Mouse (Mus musculus) mesoderm, embryonic 11.5 days (tissue): Measurements from ENCODE around the gene Car6.
A peak's percentile ranks its signal among the peaks of the same experiment; 100 is the strongest.

Experiments
- DNase-seq: peaks from one replicate; pipeline ENCODE4 v3.0.0-alpha.2; 2012; ENCODE audit warnings: low read depth, low spot score

The Car6 gene

DNA sequence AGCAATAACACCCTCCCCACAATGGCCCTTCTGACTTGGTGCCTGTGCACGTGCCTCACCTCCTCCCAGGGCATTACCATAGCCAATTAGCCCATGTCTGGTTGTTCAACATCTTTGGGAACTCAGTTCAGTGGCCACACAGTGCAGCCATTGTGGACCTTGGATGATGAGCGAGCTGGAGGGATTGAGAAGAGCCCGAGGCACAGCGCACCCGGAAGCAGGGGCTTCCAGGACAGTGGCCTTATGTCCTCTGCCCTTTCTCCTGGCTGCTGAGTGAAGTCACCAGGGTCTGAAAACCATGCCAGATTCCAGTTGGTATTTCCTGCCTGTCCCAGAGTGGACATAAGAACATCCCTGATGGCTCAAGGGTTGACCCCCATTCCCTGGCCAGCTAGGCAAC is at the start of gene Car6:
Gene Car6, minus strand, starts transcription at position 101 of the 400 bp plus-strand sequence.
- no peak for DNase-seq

DNA sequence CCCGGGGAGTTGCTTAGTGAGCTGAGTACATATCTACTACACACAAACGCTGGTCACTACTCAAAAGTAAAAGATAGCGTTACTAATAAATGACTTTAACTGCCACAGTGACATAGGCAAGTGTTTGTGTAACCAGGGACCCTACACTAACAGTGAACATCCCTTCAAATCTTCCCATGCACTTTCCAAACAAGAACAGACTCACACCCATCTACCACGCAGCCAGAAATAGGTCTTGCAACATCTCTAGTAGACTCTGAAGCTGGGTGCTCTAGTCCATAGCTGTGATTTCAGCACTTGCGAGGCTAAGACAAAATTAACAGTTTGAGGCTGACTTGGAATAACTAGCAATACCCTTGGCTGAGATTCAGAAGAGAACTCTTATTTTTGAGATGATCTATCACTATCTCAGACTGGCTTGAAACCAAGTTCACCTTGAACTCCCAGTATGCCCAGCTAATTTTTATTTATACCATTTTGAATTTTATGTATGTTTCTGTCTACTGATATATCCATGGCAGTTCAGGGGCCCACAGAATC is 48.7 kb upstream of the Car6 start:
- no peak for DNase-seq

- no peak for DNase-seq
These were observed 47.8 kb upstream of the Car6 start for GRCm38 (mm10) chr4:150248917-150249316.

DNA sequence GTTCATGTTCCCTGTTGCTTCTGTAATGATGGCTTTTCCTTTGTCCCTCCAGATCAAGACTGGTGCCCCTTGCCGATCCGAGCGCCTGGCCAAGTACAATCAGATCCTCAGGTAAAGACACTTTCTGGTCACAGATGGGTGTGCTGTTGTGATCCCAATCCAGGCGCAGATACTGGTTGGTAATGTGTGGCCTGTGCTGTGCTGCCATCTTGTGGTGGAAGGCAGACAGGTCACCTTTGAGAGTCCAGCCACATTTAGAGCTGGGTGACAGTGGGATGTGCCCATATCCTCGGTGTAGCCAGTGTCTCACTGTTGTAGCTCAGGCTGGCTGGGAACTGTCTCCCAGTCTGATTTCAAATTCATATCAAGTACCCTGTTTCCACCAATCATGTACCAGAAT is 46.9 kb upstream of the Car6 start:
- peak; percentile 75 for DNase-seq

- no peak for DNase-seq
These were observed 44.7 kb upstream of the Car6 start for GRCm38 (mm10) chr4:150245876-150246275.

DNA sequence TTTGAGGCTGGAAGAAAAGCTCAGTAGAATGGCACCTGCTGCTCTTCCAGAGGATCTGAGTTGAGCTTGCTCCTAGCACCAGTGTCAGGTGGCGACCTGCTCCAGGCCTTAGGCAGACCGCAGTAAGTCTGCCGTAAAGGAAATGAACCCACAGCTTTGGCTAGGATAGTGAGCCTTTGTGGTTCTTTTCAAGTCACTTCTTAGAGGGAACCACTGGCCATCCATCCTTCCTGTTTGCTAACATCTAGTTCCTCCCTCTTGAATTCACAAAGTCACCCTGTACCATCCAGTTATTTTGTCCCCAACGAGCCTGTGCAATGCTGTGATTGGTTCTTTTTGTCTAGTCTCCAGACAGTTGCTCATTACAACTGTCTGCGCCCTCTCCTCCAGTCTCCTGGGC is 41.6 kb upstream of the Car6 start:
- DNase-seq, result no peak

DNA sequence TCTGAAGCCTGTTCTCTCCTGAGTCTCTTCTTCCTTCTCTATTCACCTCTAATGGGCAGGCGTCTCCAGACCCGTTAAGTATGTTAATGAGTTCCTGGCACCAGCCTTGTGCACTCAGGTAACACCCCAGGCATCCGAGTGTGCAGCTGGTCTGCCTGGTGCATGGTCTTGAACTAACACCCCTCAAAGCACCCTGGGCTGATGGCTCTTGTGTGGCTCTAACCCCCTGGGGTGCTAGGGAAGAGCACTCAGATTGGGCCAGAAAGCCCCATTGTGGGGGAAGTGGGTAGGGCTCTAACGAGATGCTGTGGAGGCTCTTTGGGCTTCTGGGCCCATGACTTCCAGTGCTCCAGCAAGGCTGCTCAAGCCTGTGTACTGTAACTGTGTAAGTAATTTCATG is 40.6 kb upstream of the Car6 start:
- DNase-seq, result no peak

DNA sequence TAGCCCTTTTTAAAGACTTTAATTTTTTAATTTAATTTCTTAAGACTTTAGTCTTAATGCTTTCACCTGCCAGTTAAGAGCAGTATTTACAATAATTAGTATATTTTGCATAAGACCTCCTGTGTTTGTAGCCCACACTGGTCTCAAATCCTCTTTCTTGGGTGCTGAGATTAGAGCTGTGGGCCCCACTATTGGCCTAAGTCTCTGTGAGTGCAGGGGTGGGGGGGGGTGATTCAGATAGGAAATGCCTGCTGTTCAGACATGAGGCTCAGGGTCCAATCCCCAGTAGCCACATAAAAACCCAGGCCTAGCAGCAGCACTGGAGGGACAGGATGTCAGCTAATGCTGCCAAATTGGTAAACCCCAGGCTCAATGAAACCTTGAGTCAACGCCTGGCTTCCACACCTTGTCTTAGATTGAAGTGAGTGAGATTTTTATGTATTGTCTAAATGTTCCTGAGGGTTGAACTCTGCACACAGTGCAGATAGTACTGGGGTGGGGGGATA is 39.3 kb upstream of the Car6 start:
- DNase-seq, result no peak

DNA sequence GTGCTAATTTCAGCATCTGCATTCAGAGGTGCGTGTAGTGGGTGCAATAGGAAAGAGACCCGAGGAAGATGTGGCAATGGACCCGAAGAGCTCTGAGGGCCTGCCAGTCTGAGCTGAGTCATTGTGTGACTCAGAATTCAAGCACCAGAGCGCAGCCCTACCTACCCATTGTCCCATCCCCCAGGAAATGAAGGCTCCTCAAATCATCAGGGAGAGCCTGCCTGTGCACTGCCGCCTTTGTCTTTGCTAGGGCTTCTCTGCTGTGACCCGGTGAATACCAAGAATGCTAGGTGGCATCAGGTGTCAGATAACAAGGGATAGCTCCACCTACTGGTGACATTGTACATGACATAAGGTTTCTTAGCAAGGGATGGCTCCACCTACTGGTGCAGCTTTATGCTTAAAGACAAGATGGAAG is 38.8 kb upstream of the Car6 start:
- peak; percentile 98 for DNase-seq

DNA sequence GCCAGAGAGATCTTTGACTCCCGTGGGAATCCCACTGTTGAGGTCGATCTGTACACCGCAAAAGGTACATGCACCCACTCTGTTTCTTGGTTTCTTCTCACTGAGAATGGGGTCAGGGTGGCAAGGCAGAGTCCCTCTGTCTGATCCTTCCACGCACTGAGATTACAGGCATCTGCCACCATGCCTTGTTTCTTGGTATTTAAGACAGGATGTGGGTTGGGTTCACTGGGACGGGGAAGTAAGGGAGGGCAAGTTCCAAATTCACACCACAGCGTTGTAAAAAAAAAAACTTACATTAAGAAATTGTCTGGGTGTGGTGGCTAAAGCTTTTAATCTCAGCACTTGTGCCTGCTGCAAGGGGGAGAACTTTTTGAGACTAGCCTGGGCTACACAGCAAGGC is 38.4 kb upstream of the Car6 start:
- no peak for DNase-seq

GRCm38 (mm10) chr4:150239087-150239480 is 38.0 kb upstream of the Car6 start:
- no peak for DNase-seq

GRCm38 (mm10) chr4:150238433-150239086 is 37.4 kb upstream of the Car6 start:
- no peak for DNase-seq

DNA sequence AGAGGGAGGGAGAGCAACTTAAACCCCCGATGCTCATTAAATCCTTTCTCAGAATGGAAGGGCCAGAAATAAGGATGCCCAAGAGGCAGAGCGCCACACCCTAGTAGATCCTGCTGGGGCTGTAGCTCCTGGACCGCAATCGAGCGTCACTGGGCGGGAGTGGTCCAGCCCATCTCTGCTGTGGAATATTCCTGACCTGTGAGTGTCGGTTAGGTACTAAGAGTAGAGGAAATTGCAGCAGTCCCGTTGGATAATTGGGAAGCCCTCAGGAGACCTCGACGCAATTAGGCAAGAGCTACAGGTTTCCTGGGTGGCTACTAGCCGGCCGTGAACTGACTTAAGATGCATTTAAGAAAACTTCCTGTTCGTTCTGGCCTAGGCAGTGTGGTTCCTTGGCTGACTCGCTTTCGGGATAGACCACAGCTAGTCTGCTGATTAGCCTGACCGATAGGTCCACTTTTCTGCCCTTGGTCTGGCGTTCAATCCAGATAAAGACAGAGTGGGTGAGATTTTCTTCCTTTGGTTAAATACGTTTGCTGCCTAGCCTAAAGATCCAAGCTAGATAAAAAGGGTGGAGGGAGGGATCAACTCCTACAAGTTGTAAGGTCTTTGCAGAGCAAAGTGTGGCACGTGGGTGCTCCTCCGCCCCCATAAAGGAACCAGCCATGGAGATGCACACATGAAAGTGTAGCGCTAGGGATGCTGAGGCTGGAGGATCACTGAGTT is 36.7 kb upstream of the Car6 start:
- no peak for DNase-seq

- DNase-seq, result peak; percentile 100
These were observed 35.7 kb upstream of the Car6 start, which contains the start of gene Eno1 for GRCm38 (mm10) chr4:150236521-150237481. Eno1 (plus strand) TSS chr4:150236721.

DNA sequence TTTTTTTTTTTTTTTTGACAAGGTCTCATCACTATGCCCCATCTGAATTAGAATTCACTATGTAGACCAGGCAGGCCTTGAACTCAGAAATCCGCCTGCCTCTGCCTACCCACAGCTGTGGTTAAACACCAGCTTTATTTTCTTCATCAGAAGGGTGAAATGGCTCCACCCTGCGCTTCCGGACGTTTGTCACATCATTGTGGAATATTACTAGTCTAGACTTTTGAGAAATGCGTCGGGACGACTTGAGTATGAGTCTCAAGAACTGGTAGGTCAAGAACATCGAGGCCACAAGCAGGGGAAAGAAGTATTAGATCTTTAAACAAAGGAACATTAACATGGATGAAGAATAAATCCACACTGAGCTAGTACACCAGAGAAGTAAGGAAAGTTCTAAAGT is 34.9 kb upstream of the Car6 start:
- no peak for DNase-seq

GRCm38 (mm10) chr4:150235585-150235984 is 34.5 kb upstream of the Car6 start:
- DNase-seq, result no peak

- peak; percentile 57 for DNase-seq
These were observed 33.6 kb upstream of the Car6 start for GRCm38 (mm10) chr4:150234599-150235327.

GRCm38 (mm10) chr4:150231871-150232270 is 30.7 kb upstream of the Car6 start:
- no peak for DNase-seq

- no peak for DNase-seq
These were observed 29.6 kb upstream of the Car6 start for GRCm38 (mm10) chr4:150230460-150231407.
